Mouse (Mus musculus) MEL (cell line): ENCODE measurements at regions not wholly inside any gene's neighbourhood (a gene's known extent, or its start where the extent isn't known, plus 50 kb on each side); places are given as distances from the start of the nearest gene placed in this dataset.

Experiments used
- BHLHE40 ChIP-seq: IDR thresholded peaks from 2 replicates; pipeline ENCODE4 v1.6.1; 2012; ENCODE audit warnings: low read depth, mild to moderate bottlenecking, inconsistent platforms, low read length, improper control_type of control experiment, borderline replicate concordance
- CTCF ChIP-seq, 3 experiments: IDR thresholded peaks in 2 of 3; conservative IDR thresholded peaks in 1 of 3; 2 replicates each; pipeline ENCODE4 v1.5.1; 2011 to 2012; ENCODE audit warnings: low read length in 3 of 3, low read depth in 2 of 3, mild to moderate bottlenecking in 2 of 3, improper control_type of control experiment in 1 of 3, inconsistent platforms in 1 of 3, mixed read lengths in 1 of 3, moderate library complexity in 1 of 3; ENCODE audit not compliant: control insufficient read depth in 1 of 3, insufficient read depth in 1 of 3, poor library complexity in 1 of 3, severe bottlenecking in 1 of 3
- ELF1 ChIP-seq: IDR thresholded peaks from 2 replicates; pipeline ENCODE4 v1.6.1; 2014; ENCODE audit warnings: low read depth, mild to moderate bottlenecking, inconsistent platforms, low read length, improper control_type of control experiment, moderate library complexity
- EP300 ChIP-seq, 2 experiments: IDR thresholded peaks; 2 replicates each; pipeline ENCODE4 v1.6.1; 2011; ENCODE audit warnings: improper control_type of control experiment in 2 of 2, low read length in 2 of 2, low read depth in 1 of 2, mild to moderate bottlenecking in 1 of 2
- HCFC1 ChIP-seq: IDR thresholded peaks from 2 replicates; pipeline ENCODE4 v1.6.1; 2012; ENCODE audit warnings: low read depth, mild to moderate bottlenecking, inconsistent platforms, low read length, improper control_type of control experiment, moderate library complexity
- MAFK ChIP-seq: IDR thresholded peaks from 2 replicates; pipeline ENCODE4 v1.6.1; 2011; ENCODE audit warnings: low read depth, mild to moderate bottlenecking, low read length, improper control_type of control experiment, borderline replicate concordance
- MAZ ChIP-seq: IDR thresholded peaks from 2 replicates; pipeline ENCODE4 v1.6.1; 2012; ENCODE audit warnings: low read depth, mild to moderate bottlenecking, inconsistent platforms, low read length, improper control_type of control experiment
- POLR2A ChIP-seq, 2 experiments: IDR thresholded peaks; 2 replicates each; pipeline ENCODE4 v1.6.1; 2011 to 2012; ENCODE audit warnings: low read length in 2 of 2, mild to moderate bottlenecking in 2 of 2, control low read depth in 1 of 2, improper control_type of control experiment in 1 of 2, low read depth in 1 of 2, moderate library complexity in 1 of 2; ENCODE audit not compliant: control insufficient read depth in 1 of 2, insufficient read depth in 1 of 2, poor library complexity in 1 of 2
- SIN3A ChIP-seq: IDR thresholded peaks from 2 replicates; pipeline ENCODE4 v1.6.1; 2012; ENCODE audit warnings: low read length, improper control_type of control experiment, inconsistent platforms
- TCF12 ChIP-seq: IDR thresholded peaks from 2 replicates; pipeline ENCODE4 v1.6.1; 2014; ENCODE audit warnings: low read depth, mild to moderate bottlenecking, inconsistent platforms, low read length, improper control_type of control experiment, moderate library complexity
- USF1 ChIP-seq: IDR thresholded peaks from 2 replicates; pipeline ENCODE4 v1.6.1; 2014; ENCODE audit warnings: low read depth, mild to moderate bottlenecking, inconsistent platforms, low read length, improper control_type of control experiment, moderate library complexity
- ZNF384 ChIP-seq: IDR thresholded peaks from 2 replicates; pipeline ENCODE4 v1.6.1; 2012; ENCODE audit warnings: low read depth, mild to moderate bottlenecking, inconsistent platforms, low read length, improper control_type of control experiment

GRCm38 (mm10) chr9:113162897-113163874 lies 544.9 kb downstream of the Pdcd6ip start:
- TF ChIP-seq EP300 (IDR thresholded peaks at IDR 0.05; ENCODE audit: low read depth in 1 of 2, low read length in 2 of 2) (no peak), BHLHE40 (no peak), ELF1 (no peak), HCFC1 (no peak), POLR2A (IDR thresholded peaks at IDR 0.05; ENCODE audit: control insufficient read depth in 1 of 2, insufficient read depth in 1 of 2, low read depth in 1 of 2, low read length in 2 of 2, poor library complexity in 1 of 2) (no peak), CTCF (IDR thresholded peaks at IDR 0.05 in 2 of 3, conservative IDR thresholded peaks at IDR 0.05 in 1 of 3; ENCODE audit: control insufficient read depth in 1 of 3, insufficient read depth in 1 of 3, low read depth in 2 of 3, low read length in 3 of 3, poor library complexity in 1 of 3, severe bottlenecking in 1 of 3) (no peak), SIN3A (no peak), USF1 (no peak), MAFK (no peak), TCF12 (no peak), MAZ (no peak), ZNF384 (no peak)
